Mouse (Mus musculus) hindbrain, embryonic 10.5 days (tissue): Measurements from ENCODE around the gene 4930503B20Rik. TPM values are rescaled to one million over a fixed set of nuclear protein-coding genes. Genes with fewer than 3 reads are reported as not detected.

Experiments
- polyA plus RNA-seq: library from polyadenylated mRNA; unstranded; fragments of >200 nt; fragmentation: Nextera tagmentation; extraction: Ambion mirVana; gene quantifications from 2 replicates; pipeline ENCODE4 v1.2.1, GENCODE M21; 2016

The 4930503B20Rik gene
- polyA plus RNA-seq, 1 experiment from 2014 or later, result not detected

Other genes with a start within 250 kb of the 4930503B20Rik start
- gene Ssx2ip, start 246.7 kb downstream of the 4930503B20Rik start, polyA plus RNA-seq, result 20.2 and 26.0 TPM in 2 replicates
- 4.3 and 5.6 TPM in 2 replicates for gene Ctbs, start 201.5 kb downstream of the 4930503B20Rik start, polyA plus RNA-seq
- gene Spata1, start 151.6 kb downstream of the 4930503B20Rik start, polyA plus RNA-seq, result 5.0 and 5.5 TPM in 2 replicates
- gene Gng5, start 151.5 kb downstream of the 4930503B20Rik start, polyA plus RNA-seq, result 1,255 and 1,284 TPM in 2 replicates
- 63.4 and 65.1 TPM in 2 replicates for gene Rpf1, start 129.9 kb downstream of the 4930503B20Rik start, polyA plus RNA-seq
- gene Uox, start 80.9 kb downstream of the 4930503B20Rik start, polyA plus RNA-seq, result not detected in 2 replicates
- gene Dnase2b, start 35.7 kb downstream of the 4930503B20Rik start, polyA plus RNA-seq, result not detected in 2 replicates
- gene Samd13, start 34.3 kb upstream of the 4930503B20Rik start, polyA plus RNA-seq, result 0.71 and 1.1 TPM in 2 replicates
- 57.0 and 60.5 TPM in 2 replicates for gene Prkacb, start 161.7 kb upstream of the 4930503B20Rik start, polyA plus RNA-seq
- 4.4 and 7.6 TPM in 2 replicates for gene Ttll7, start 201.1 kb upstream of the 4930503B20Rik start, polyA plus RNA-seq